Mouse (Mus musculus) forelimb bud, embryonic 11.5 days (tissue): Measurements from ENCODE around the gene Grik5.
A peak's percentile ranks its signal among the peaks of the same experiment; 100 is the strongest.

ENCODE experiments used
- DNase-seq: peaks from one replicate; pipeline ENCODE4 v3.0.0-alpha.2; 2012; ENCODE audit warnings: low read depth, low spot score

The Grik5 gene

GRCm38 (mm10) chr7:25031528-25031927 is 40.6 kb downstream of the Grik5 start:
- DNase-seq, result no peak

GRCm38 (mm10) chr7:25030032-25030753 is 42.0 kb downstream of the Grik5 start:
- DNase-seq, result peak; percentile 87

- no peak for DNase-seq
These were observed 45.7 kb downstream of the Grik5 start for GRCm38 (mm10) chr7:25026452-25026851.

GRCm38 (mm10) chr7:25025855-25026439 is 46.2 kb downstream of the Grik5 start:
- DNase-seq, result no peak

- no peak for DNase-seq
These were observed 60.6 kb downstream of the Grik5 start for GRCm38 (mm10) chr7:25011592-25011991.

- DNase-seq, result peak; percentile 51
These were observed 61.8 kb downstream of the Grik5 start for GRCm38 (mm10) chr7:25010090-25010913.

- no peak for DNase-seq
These were observed 62.9 kb downstream of the Grik5 start for GRCm38 (mm10) chr7:25009099-25009700.

- peak; percentile 76 for DNase-seq
These were observed 63.5 kb downstream of the Grik5 start for GRCm38 (mm10) chr7:25008635-25009034.

GRCm38 (mm10) chr7:25007609-25008374 is 64.4 kb downstream of the Grik5 start:
- DNase-seq, result no peak

GRCm38 (mm10) chr7:25006586-25007364 is 65.4 kb downstream of the Grik5 start:
- no peak for DNase-seq

GRCm38 (mm10) chr7:25006171-25006570 is 66.0 kb downstream of the Grik5 start:
- no peak for DNase-seq

- no peak for DNase-seq
These were observed 66.6 kb downstream of the Grik5 start, which contains the start of gene Atp1a3 for GRCm38 (mm10) chr7:25005421-25006065. Gene Atp1a3 (minus strand): TSS chr7:25005958.

GRCm38 (mm10) chr7:25004806-25005205 is 67.3 kb downstream of the Grik5 start:
- DNase-seq, result no peak

GRCm38 (mm10) chr7:25003820-25004388 is 68.2 kb downstream of the Grik5 start:
- DNase-seq, result no peak

- DNase-seq, result no peak
These were observed 68.9 kb downstream of the Grik5 start for GRCm38 (mm10) chr7:25003291-25003690.

GRCm38 (mm10) chr7:25000711-25001110 is 71.4 kb downstream of the Grik5 start:
- DNase-seq, result no peak

GRCm38 (mm10) chr7:25000211-25000610 is 71.9 kb downstream of the Grik5 start:
- DNase-seq, result no peak

- no peak for DNase-seq
These were observed 79.1 kb downstream of the Grik5 start for GRCm38 (mm10) chr7:24993081-24993480.

GRCm38 (mm10) chr7:24990478-24990877 is 81.7 kb downstream of the Grik5 start:
- no peak for DNase-seq

- no peak for DNase-seq
These were observed 84.2 kb downstream of the Grik5 start for GRCm38 (mm10) chr7:24987941-24988340.
